Mouse (Mus musculus): ENCODE measurements around the gene Ddr1.

- TF ChIP-seq EP300 (IDR thresholded peaks at IDR 0.05; ENCODE audit: low read depth) (no peak), CTCF (IDR thresholded peaks at IDR 0.05; ENCODE audit: low read depth) (no peak)
Measured at GRCm38 (mm10) chr17:35697429-35697758, 7.0 kb downstream of the Ddr1 start.

Data from liver, embryonic 14.5 days (tissue).